Mouse (Mus musculus) CH12.LX (cell line): ENCODE results near the gene Myo1d. TPM values are rescaled to one million over a fixed set of nuclear protein-coding genes. Genes with fewer than 3 reads are reported as not detected.
A peak's percentile ranks its signal among the peaks of the same experiment; 100 is the strongest.

Experiments
- DNase-seq: peaks from one replicate; pipeline ENCODE4 v3.0.0-alpha.2; 2013; ENCODE audit errors: extremely low read depth
- H3K27ac ChIP-seq: 2 replicates; pipeline ENCODE4 v1.5.1; 2012; ENCODE audit warnings: low read depth, mild to moderate bottlenecking, control low read depth, moderate library complexity; ENCODE audit not compliant: insufficient read depth
- H3K27me3 ChIP-seq: replicated peaks from 2 replicates; pipeline ENCODE3; 2012; ENCODE audit warnings: inconsistent platforms
- H3K36me3 ChIP-seq, 2 experiments: replicated peaks in 1 of 2; 2 replicates each; pipeline versions ENCODE3 to v1.6.1; 2012; ENCODE audit warnings: inconsistent platforms in 1 of 2, low read length in 1 of 2, mild to moderate bottlenecking in 1 of 2, mixed read lengths in 1 of 2, moderate library complexity in 1 of 2; ENCODE audit not compliant: control insufficient read depth in 1 of 2, insufficient read depth in 1 of 2
- H3K4me1 ChIP-seq, 2 experiments: 2 replicates each; pipeline ENCODE4 v1.6.1; 2012; ENCODE audit warnings: inconsistent platforms in 1 of 2, moderate library complexity in 1 of 2; ENCODE audit not compliant: insufficient read depth in 2 of 2, control insufficient read depth in 1 of 2
- H3K4me2 ChIP-seq: 2 replicates; pipeline ENCODE4 v1.6.1; 2012; ENCODE audit warnings: low read depth, mild to moderate bottlenecking, control low read depth; ENCODE audit not compliant: poor library complexity, insufficient read depth, severe bottlenecking
- H3K4me3 ChIP-seq, 3 experiments: fragments of 150-350 bp in 1 of 3; sonication (generic) in 1 of 3; replicated peaks in 1 of 3; 2 replicates each; pipeline versions ENCODE3 to v1.5.1; 2011 to 2012; ENCODE audit warnings: low read depth in 2 of 3, low read length in 2 of 3, mild to moderate bottlenecking in 2 of 3, moderate library complexity in 2 of 3, control low read depth in 1 of 3, improper control_type of control experiment in 1 of 3, inconsistent platforms in 1 of 3, mixed read lengths in 1 of 3; ENCODE audit not compliant: poor library complexity in 1 of 3
- H3K79me2 ChIP-seq: replicated peaks from 2 replicates; pipeline ENCODE4 v1.6.1; 2012; ENCODE audit warnings: mild to moderate bottlenecking, moderate library complexity; ENCODE audit not compliant: control insufficient read depth, poor library complexity, insufficient read depth, severe bottlenecking; ENCODE audit errors: extremely low read depth
- H3K9ac ChIP-seq: 2 replicates; pipeline ENCODE4 v1.6.1; 2012; ENCODE audit warnings: low read depth, mild to moderate bottlenecking, control low read depth, moderate library complexity; ENCODE audit not compliant: insufficient read depth
- H3K9me3 ChIP-seq: replicated peaks from 2 replicates; pipeline ENCODE3; 2012; ENCODE audit warnings: low read length, inconsistent platforms, mixed read lengths
- CHD1 ChIP-seq: IDR thresholded peaks from 2 replicates; pipeline ENCODE4 v1.6.1; 2012; ENCODE audit warnings: low read depth, low read length, improper control_type of control experiment, inconsistent platforms
- CTCF ChIP-seq, 2 experiments: IDR thresholded peaks in 1 of 2; conservative IDR thresholded peaks in 1 of 2; 2 replicates each; pipeline ENCODE4 v1.5.1; 2011 to 2012; ENCODE audit warnings: low read depth in 2 of 2, low read length in 2 of 2, improper control_type of control experiment in 1 of 2, inconsistent platforms in 1 of 2, mild to moderate bottlenecking in 1 of 2, moderate library complexity in 1 of 2
- E2F4 ChIP-seq: IDR thresholded peaks from 2 replicates; pipeline ENCODE4 v1.6.1; 2011; ENCODE audit warnings: low read depth, low read length, improper control_type of control experiment; ENCODE audit not compliant: insufficient replicate concordance
- HCFC1 ChIP-seq: IDR thresholded peaks from 2 replicates; pipeline ENCODE4 v1.6.1; 2012; ENCODE audit warnings: low read depth, mild to moderate bottlenecking, inconsistent platforms, low read length, improper control_type of control experiment
- KAT2A ChIP-seq: IDR thresholded peaks from 2 replicates; pipeline ENCODE4 v1.6.1; 2012; ENCODE audit warnings: low read length, improper control_type of control experiment, inconsistent platforms; ENCODE audit not compliant: insufficient replicate concordance
- MAZ ChIP-seq: IDR thresholded peaks from 2 replicates; pipeline ENCODE4 v1.6.1; 2012; ENCODE audit warnings: low read depth, mild to moderate bottlenecking, inconsistent platforms, low read length, improper control_type of control experiment, moderate library complexity
- MEF2A ChIP-seq: IDR thresholded peaks from 2 replicates; pipeline ENCODE4 v1.6.1; 2014; ENCODE audit warnings: low read depth, mild to moderate bottlenecking, inconsistent platforms, low read length, improper control_type of control experiment, borderline replicate concordance
- MXI1 ChIP-seq: IDR thresholded peaks from 2 replicates; pipeline ENCODE4 v1.6.1; 2011; ENCODE audit warnings: mild to moderate bottlenecking, low read depth, low read length, improper control_type of control experiment
- MYC ChIP-seq: IDR thresholded peaks from 2 replicates; pipeline ENCODE4 v1.6.1; 2011; ENCODE audit warnings: low read depth, mild to moderate bottlenecking, improper control_type of control experiment, low read length
- NELFE ChIP-seq: IDR thresholded peaks from 2 replicates; pipeline ENCODE4 v1.6.1; 2011; ENCODE audit warnings: low read depth, low read length, improper control_type of control experiment
- PAX5 ChIP-seq: IDR thresholded peaks from 2 replicates; pipeline ENCODE4 v1.6.1; 2012; ENCODE audit warnings: low read length, inconsistent platforms, mixed read lengths
- POLR2AphosphoS2 ChIP-seq: IDR thresholded peaks from 2 replicates; pipeline ENCODE4 v1.6.1; 2011; ENCODE audit warnings: low read depth, low read length, improper control_type of control experiment
- USF1 ChIP-seq: IDR thresholded peaks from 2 replicates; pipeline ENCODE4 v1.6.1; 2014; ENCODE audit warnings: low read depth, mild to moderate bottlenecking, inconsistent platforms, low read length, improper control_type of control experiment
- ZC3H11A ChIP-seq: IDR thresholded peaks from 2 replicates; pipeline ENCODE4 v1.6.1; 2012; ENCODE audit warnings: low read depth, mild to moderate bottlenecking, inconsistent platforms, low read length, improper control_type of control experiment
- ZKSCAN1 ChIP-seq: IDR thresholded peaks from 2 replicates; pipeline ENCODE4 v1.6.1; 2012; ENCODE audit warnings: low read depth, inconsistent platforms, low read length, improper control_type of control experiment, borderline replicate concordance
- dilution Hi-C: fragments of 300-500 bp; cut with MboI; formaldehyde crosslinking; loops from 2 replicates; pipeline ENCODE4 v1.14.3; 2020; ENCODE audit warnings: low sequenced_read_pairs; ENCODE audit not compliant: extremely low pct_unique_long_range_greater_than_20kb, extremely low pct_ligation_motif_present
- in situ Hi-C: fragments of 300-500 bp; cut with MboI; formaldehyde crosslinking; loops from 3 replicates; pipeline ENCODE4 v1.14.3; 2019; ENCODE audit warnings: low sequenced_read_pairs, low pct_ligation_motif_present, low pct_unique_long_range_greater_than_20kb, mixed read lengths
- polyA plus RNA-seq: library from polyadenylated mRNA; unstranded; fragments of >175 nt; gene quantifications from 2 replicates; pipeline ENCODE4 v1.2.1, GENCODE M21; 2012; ENCODE audit warnings: low read depth; ENCODE audit not compliant: insufficient read length
- total RNA-seq, 2 experiments: library from RNA; depleted of rRNA; stranded (reverse); fragments of 300-350 nt in 1 of 2; fragments of >200 nt in 1 of 2; gene quantifications; 2 replicates each; pipeline ENCODE4 v1.2.3; 2012 to 2014

Myo1d gene
- total and polyA plus RNA-seq, 3 experiments: 2.2 to 5.6 (median 2.9) TPM

- DNase-seq: no peak
- no peak overlapping the region for H3K4me3 ChIP-seq
- no peak overlapping the region for H3K4me2 ChIP-seq
- no peak overlapping the region for H3K27ac ChIP-seq
- in situ Hi-C loops (loop anchor here (10.0 kb wide), 1 partner anchor 87 kb away; no protein-coding TSS in a partner anchor), dilution Hi-C loops (no loop called here)
- H3K36me3 ChIP-seq: no peaks in the 10 kb centered on the region
- H3K9me3 ChIP-seq: no peaks in the 10 kb centered on the region
- peaks cover 17 to 49% of the 10 kb centered on the region in 2 experiments for H3K4me1 ChIP-seq
- no peak overlapping the region for H3K9ac ChIP-seq
- TF ChIP-seq KAT2A (no peak), ZKSCAN1 (no peak), ZC3H11A (no peak), PAX5 (no peak), MXI1 (no peak), POLR2AphosphoS2 (no peak), MYC (no peak), MAZ (no peak), USF1 (no peak), HCFC1 (no peak), NELFE (no peak), CTCF (conservative IDR thresholded peaks at IDR 0.05 in 1 of 2, IDR thresholded peaks at IDR 0.05 in 1 of 2; ENCODE audit: low read depth in 2 of 2, low read length in 2 of 2) (no peak), MEF2A (no peak)
- H3K27me3 ChIP-seq: no peaks in the 10 kb centered on the region
- H3K79me2 ChIP-seq: no peaks in the 10 kb centered on the region
These were observed 1.7 kb upstream of the Myo1d start for GRCm38 (mm10) chr11:80781535-80781934.

- TF ChIP-seq CHD1 (no peak), MXI1 (0 out of 2 replicates have a peak, but pooled peaks have one; percentile 9), E2F4 (no peak), MEF2A (no peak), HCFC1 (no peak), MYC (no peak)
- no peak overlapping the region for H3K27ac ChIP-seq
- dilution Hi-C loops: no loop called here
These were observed 804 bp downstream of the Myo1d start for GRCm38 (mm10) chr11:80778916-80779526.

More at GRCm38 (mm10) chr11:80778916-80779526, 804 bp downstream of the Myo1d start:
- H3K9me3 ChIP-seq: no peaks in the 10 kb centered on the region
- in situ Hi-C loops: no loop called here
- H3K27me3 ChIP-seq: no peaks in the 10 kb centered on the region
- DNase-seq: no peak
- peaks cover 3 to 24% of the 10 kb centered on the region in 2 experiments for H3K4me1 ChIP-seq
- peak overlapping the region; percentile 63 for H3K4me2 ChIP-seq
- H3K36me3 ChIP-seq: no peaks in the 10 kb centered on the region
- H3K9ac ChIP-seq: peak overlapping the region; percentile 57; the same call in 1 of the 2 replicates
- no peaks in the 10 kb centered on the region for H3K79me2 ChIP-seq
- H3K4me3 ChIP-seq: peak overlapping the region; percentile 56 to 69 (median 56)
